Mouse (Mus musculus): ENCODE data around the gene Chaf1a.
A peak's percentile ranks its signal among the peaks of the same experiment; 100 is the strongest.

- TF ChIP-seq POLR2A (IDR thresholded peaks at IDR 0.05; ENCODE audit: insufficient read depth, low read depth, low read length): peak; percentile 75
- no peak for TF ChIP-seq EP300 (IDR thresholded peaks at IDR 0.05; ENCODE audit: insufficient read depth, low read depth, low read length)
- 0 out of 2 replicates have a peak, but pooled peaks have one; percentile 7 for TF ChIP-seq CTCF (IDR thresholded peaks at IDR 0.05)
Measured at GRCm38 (mm10) chr17:56040030-56040856, at the start of gene Chaf1a.
